Mouse (Mus musculus): ENCODE measurements around the gene Rbks.

DNA sequence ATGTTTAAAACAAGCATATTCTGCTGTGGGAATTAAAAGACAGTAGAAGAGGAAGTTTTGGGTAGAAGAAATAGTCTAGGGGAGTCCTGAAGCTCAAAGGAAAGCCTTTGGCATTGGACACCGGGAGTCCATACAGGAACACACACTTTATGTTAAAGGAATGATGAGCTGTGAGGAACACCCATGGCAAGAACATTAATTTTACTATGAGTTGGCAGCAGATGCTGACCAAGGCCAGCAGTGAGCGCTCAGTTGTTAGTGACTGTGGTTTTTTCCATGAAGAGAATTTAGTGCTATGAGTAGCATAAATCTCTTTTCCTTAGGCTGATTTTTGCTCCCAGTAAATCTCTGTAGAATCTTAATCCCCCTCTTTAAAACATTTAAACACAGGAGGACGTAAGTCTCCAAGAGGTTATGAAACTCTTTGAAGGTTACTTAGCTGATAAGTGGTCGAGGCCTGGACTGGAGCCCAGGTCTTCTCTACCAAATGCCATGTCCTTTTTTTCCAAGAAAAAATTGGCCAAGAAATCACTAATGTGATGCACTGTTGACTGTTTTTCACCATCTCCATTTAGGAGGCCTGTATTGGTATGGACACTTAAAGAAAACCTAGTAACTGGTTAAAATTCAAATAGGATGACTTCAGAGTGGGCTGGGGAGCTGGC, 18.2 kb upstream of the Rbks start:
- TF ChIP-seq EP300 (IDR thresholded peaks at IDR 0.05; ENCODE audit: low read depth) (no peak), CTCF (IDR thresholded peaks at IDR 0.05; ENCODE audit: low read depth) (no peak)

Data from liver, embryonic 14.5 days (tissue).